Mouse (Mus musculus) ovary, postnatal 14 days (tissue): ENCODE results near the gene Tex13c2.

Source experiments
- DNase-seq: peaks from one replicate; pipeline ENCODE4 v3.0.0; 2022; ENCODE audit warnings: low spot score

Tex13c2 gene

DNA sequence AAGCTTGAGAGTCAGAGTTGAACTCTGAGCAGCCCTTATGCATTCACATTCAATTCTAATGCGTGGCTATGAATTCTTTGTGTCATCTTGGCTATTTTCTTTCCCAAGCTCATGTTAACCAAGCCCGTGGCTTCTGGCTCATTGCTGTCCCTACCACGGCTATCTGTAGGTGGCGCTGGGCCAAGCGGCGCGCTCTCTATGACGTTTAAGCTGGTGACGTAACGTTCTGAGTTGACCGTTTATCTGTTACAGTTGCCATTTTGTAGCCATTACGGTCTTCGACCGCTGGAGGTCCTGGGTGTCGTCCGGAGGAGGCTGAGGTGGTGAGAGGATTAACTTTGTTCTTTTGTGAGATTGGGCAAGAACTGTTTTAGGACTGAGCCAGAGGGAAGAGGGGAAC is at the start of gene Tex13c2:
Gene Tex13c2, plus strand, starts transcription at position 246 of the 400 bp plus-strand sequence.
- DNase-seq: no peak

DNA sequence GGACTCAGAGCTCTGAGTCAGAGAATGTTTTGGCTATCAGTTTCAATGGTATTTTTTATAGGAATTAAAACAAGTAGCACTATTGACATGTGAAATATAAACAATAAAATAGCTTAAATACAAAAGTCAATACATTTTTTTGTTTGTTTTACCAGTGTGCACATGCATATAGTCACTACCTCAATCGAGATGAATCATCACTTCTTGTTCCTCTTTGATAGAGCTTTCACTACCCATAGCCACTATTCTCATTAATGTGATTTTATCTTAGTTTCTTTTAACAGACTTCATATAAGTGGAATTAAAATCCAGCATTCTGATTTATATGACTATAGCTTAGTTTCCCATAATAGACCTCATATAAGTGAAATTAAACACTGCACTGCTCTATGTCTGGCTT is 39.2 kb upstream of the Tex13c2 start:
- DNase-seq: no peak

DNA sequence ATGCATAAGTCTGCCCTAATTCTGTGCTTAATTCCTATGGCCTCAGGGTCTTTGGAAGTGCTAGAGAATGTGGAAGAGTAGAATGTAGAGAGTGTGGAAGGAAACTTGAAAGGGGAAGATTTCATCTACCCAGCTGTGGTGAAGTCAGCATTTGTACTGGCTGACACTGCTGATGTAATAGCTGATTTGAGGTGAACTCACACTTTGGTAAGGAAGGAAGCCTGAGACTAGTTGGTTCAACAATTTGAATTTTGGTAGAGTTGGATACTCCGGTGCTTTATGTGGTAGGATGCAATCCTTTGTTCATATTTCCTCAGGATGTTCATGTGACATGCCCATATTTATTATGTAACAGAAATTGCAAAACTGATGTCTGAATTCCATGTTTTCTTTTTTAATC is 36.5 kb upstream of the Tex13c2 start:
- DNase-seq: no peak

DNA sequence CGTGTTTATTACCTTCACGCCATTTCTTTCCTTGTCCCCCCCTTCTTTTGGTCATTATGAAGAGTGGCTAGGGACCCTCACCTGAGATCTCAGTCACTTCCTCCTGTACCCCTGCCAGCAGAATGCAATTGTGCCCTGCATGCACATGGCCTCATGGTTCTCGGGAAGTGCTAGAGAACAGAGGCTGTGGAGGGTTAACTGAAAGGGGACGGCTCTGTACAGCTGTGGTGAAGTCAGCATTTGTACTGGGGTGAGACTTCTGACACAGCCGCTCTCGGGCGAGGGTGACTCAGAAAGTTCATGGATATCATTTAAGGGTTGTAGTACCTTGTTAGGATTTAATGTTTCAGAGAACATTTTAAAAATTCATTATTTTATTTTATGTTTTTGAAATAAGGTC is 35.0 kb upstream of the Tex13c2 start:
- DNase-seq: no peak

DNA sequence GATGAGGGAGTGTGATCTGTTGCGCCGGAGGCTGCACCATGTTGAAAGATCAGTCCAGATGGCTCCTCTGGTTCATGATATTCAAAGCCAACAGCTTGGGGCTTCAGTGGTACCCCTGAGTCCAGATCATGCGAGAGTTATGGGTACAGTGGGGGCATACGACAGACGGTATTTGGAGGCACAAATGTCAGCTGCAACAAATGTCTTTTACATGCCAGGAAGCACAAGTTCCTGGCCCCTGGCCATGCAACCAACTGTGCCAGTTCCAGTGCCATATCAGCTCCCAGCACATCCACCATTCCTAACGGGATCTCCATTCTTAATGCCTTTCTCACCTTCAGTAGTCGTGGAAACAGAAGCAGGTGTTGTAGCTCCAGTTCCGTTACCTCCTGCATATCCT is 845 bp downstream of the Tex13c2 start:
- no peak for DNase-seq

DNA sequence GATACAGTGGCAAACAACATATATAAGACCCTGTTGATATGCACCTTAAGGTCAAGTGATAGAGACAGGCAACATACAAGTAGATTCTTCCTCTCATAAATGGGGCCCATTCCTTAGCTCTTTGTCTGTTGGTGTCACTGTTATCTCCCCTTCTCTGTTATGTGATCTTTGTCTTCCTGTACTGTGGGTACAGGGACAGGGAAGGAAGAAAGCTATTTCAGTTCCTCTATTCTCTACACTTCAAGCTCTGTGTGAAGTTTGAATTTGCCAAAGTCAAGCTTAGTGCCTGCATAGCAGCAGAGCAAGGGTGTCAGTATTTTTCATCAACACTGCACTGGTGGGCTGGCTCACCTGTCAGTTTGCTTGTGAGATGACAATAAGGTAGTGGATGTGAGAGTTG is 11.0 kb downstream of the Tex13c2 start:
- no peak for DNase-seq

DNA sequence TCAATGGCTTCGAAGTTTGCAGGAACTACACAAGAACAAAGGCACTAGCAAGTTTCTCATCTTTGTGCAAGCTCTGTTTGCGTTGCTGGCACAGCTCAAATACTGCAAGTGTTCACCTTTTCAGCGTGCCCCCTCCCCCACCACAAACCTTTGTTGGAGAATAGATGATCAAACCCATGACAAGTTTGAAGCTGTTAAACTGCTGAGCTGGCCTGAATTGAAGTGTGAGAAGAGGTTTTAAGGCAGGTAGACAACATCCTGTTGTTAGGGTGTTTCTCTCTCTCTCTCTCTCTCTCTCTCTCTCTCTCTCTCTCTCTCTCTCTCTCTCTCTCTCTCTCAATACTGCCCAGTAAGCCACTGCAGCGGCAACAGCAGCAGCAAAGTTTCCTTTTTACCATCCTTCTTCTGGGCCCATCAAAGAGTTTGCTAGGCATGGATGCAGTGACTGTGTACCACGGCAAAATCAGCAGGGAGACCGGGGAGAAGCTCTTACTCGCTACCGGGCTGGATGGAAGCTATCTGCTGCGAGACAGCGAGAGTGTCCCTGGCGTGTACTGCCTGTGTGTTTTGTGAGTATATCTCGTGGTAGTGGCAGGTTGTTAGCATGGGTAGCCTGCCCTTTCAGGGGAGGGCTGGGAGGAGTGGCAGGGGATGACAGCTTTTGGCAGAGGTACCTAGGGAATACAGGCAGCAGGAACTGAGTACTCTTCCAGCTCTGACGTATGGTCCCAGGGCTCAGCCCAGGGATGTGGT is 13.0 kb downstream of the Tex13c2 start, which contains the start of gene Sh2d1a:
Gene Sh2d1a, plus strand, starts transcription at position 163 of the 753 bp plus-strand sequence.
- DNase-seq: no peak

DNA sequence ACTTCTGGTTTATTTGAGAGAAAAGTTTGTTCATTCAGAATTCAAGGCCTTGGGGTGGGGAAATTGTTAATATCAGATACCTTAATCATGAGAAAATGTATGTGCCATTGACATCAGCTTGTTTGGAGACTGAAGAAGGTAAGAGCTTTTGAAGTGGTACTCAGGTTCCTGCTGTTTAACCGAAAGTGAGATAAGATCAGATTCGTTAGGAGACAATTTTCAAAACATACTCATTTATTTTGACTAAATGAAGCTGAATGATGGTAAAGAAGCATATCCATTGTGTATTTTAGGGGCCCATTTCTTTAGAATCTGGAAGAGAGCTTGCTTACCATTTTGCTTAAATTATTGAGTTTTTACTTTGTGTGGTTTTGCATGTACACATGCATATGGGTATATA is 21.6 kb downstream of the Tex13c2 start:
- no peak for DNase-seq

DNA sequence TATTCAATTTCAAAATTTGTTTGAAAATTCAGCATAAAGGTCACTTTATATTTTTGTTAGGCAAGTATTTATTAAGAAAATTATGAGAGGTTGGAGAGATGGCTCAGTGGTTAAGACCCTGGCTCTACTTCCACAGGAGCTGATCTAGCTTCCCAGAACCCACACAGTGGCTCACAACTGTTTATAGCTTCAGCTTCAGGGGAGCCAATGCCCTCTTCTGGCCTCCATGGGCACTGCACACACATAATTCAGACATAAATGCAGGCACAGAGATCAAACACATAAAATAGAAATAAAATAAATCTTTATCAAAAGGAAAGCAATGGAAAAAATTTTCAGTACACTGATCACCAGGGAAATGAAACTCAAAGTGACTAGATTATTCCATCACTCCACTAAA is 23.1 kb downstream of the Tex13c2 start:
- no peak for DNase-seq

DNA sequence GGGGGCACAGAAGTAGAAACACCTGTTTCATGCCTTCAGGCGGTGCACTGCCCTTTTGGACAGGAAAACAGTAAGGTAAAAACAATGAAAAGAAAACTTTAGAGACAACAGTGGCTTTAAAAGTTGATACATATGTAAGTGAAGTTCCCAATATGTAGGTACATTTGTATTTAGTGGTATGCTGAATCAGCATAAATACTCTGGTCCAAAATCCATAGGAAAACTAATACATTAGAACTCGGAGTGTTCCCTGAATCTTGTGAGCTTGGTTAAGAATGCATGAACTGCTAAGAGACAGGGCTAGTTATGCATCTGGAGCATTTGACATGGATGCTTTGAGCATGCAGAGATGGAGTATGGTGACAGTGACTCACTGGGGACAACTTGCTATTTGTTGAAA is 33.4 kb downstream of the Tex13c2 start:
- DNase-seq: no peak

DNA sequence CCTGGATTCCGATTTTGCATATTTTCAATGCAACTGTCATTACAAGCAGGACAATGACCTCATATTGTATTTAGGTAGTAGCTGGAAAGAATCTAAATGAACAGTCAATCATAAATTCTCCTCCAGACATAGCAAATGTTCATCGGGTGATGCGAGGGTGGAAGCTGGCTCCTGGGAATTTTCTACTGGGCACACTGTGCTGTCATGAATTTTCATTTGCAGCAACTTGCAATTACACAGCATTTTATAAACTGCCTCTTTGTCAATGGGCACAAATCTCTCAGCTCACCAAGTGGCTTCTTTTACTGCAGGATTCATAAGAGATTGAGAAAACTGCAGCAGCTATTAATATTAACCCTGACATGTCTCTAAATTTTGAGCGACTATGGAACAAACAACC is 41.2 kb downstream of the Tex13c2 start:
- DNase-seq: no peak

DNA sequence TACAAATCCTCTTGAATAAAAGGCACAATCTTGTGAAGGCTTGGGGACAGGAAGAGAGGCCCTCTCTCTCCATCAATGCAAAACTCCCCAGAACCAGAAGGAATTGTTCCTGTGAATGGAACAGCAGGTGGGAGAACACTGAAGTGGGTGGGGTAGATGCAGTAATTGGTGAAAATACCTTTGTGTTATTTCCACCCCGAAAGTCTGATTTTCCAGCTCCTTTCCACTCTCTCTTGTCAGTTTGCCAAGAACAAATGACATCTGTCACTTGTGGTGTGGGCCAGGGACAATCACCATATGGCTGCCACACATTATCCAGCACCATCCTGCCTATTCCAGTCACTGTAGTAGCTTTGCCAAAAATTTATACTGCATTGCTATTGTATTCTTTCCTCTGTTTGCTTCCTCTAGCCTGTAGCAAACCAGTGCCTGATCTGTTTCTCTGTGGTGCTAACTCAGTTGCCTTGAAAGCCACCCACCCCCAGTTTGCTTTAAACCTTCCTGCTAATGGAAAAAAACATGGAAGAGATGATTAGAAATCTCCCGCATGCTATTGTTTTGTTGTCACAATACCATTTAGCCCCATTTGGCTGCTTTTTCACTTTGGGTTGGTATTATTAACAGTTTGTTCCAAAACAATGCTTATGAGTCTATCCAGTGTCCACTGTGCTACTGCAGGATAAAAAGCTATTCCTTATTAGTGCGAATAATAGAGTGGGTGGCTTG is 50.7 kb downstream of the Tex13c2 start:
- DNase-seq: no peak

DNA sequence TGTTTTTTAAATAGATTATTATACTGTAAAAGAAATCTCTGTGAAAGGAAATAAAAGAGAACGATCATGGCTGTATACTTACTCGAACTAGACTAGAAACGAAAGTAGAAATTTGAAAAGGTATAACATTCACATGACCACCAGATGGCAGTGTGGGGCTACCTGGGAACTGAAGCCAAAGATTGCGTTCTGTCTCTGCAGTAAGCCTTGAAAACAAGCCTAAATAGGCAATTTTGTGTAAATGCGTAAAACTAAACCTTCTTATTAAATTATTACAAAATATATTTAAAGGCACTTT is 51.2 kb downstream of the Tex13c2 start:
- peak; percentile 52 for DNase-seq
